Mouse (Mus musculus) embryonic fibroblast, embryonic 13.5 days (primary cell): ENCODE data around the gene Sapcd2.

ENCODE experiments used
- CTCF ChIP-seq: IDR thresholded peaks from 2 replicates; pipeline ENCODE4 v1.5.1; 2011; ENCODE audit warnings: mild to moderate bottlenecking, control low read depth, low read length, moderate library complexity, borderline replicate concordance; ENCODE audit not compliant: insufficient read depth
- POLR2A ChIP-seq: IDR thresholded peaks from 2 replicates; pipeline ENCODE4 v1.6.1; 2011; ENCODE audit warnings: low read depth, mild to moderate bottlenecking, control low read depth, low read length, moderate library complexity

DNA sequence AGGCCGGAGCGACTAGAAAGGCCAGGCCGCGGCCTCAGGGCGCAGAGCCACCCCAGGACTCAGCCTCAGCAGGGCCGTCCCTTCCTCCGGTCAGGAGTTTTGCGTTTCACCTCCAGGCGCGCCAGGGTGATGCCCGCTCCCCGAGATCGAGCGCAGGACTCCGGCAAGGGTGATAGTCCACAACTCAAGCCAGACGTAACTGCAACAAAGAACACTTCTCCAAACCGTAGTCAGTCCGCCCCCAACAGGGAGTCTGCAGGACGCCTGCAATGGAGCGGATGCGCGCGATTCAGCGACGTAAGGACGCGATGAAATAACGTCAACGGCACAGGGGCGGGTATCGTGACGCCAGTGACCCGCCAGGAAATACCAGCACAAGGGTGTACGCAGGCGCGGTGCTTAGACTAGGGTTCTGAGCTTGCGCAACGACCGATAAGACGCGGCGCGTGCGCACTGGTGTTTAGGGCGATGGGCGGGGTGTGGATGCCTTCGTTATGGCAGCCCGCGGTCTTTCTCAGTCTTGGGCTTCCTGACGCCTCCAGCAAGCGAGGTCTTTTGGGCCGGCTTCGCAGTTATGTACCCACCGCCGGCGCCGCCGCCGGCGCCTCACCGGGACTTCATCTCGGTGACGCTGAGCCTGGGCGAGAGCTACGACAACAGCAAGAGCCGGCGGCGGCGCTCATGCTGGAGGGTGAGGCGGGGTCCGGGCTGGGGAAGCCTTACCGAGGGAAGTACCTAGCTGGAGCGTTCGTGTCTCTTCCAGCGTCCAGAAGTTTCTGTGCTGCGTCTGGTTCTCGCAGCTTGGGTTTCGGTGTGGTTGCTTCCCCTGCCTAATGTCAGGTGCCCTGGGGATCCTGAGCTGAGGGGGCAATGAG lies 39.6 kb upstream of the Sapcd2 start, which contains the start of gene Man1b1:
- TF ChIP-seq CTCF (peak; percentile 7; the same call in 1 of the 2 replicates), POLR2A (peak; percentile 90)
